Mouse (Mus musculus) forebrain, embryonic 11.5 days (tissue): ENCODE measurements around the gene Vwa5b2. TPM values are rescaled to one million over a fixed set of nuclear protein-coding genes. Genes with fewer than 3 reads are reported as not detected.
A peak's percentile ranks its signal among the peaks of the same experiment; 100 is the strongest.

ENCODE experiments used
- ATAC-seq: fragments of 200-750 bp; cut with Nextera tagmentation; replicated peaks from 2 replicates; pipeline ENCODE4 v1.8.0; 2017; ENCODE audit warnings: moderate TSS enrichment; ENCODE audit not compliant: low FRiP score
- DNase-seq: peaks from one replicate; pipeline ENCODE4 v3.0.0-alpha.2; 2017; ENCODE audit warnings: low spot score
- H3K27ac ChIP-seq: fragments of 300-500 bp; sonication (generic); 2 replicates; pipeline ENCODE4 v1.5.1; 2014; ENCODE audit warnings: low read depth, low read length
- H3K27me3 ChIP-seq: fragments of 300-500 bp; sonication (generic); 2 replicates; pipeline ENCODE4 v1.6.1; 2014; ENCODE audit warnings: mild to moderate bottlenecking, low read length, mixed read lengths; ENCODE audit not compliant: control insufficient read depth, insufficient read depth
- H3K36me3 ChIP-seq: fragments of 300-500 bp; sonication (generic); 2 replicates; pipeline ENCODE4 v1.6.1; 2014; ENCODE audit warnings: mild to moderate bottlenecking, low read length, moderate library complexity, mixed read lengths; ENCODE audit not compliant: control insufficient read depth, insufficient read depth
- H3K4me1 ChIP-seq: fragments of 300-500 bp; sonication (generic); replicated peaks from 2 replicates; pipeline ENCODE4 v1.6.1; 2014; ENCODE audit warnings: low read length, mixed read lengths; ENCODE audit not compliant: control insufficient read depth, insufficient read depth
- H3K4me2 ChIP-seq: fragments of 300-500 bp; sonication (generic); 2 replicates; pipeline ENCODE4 v1.6.1; 2014; ENCODE audit warnings: low read depth, mild to moderate bottlenecking, low read length, moderate library complexity, mixed read lengths; ENCODE audit not compliant: severe bottlenecking
- H3K4me3 ChIP-seq: fragments of 300-500 bp; sonication (generic); 2 replicates; pipeline ENCODE4 v1.5.1; 2014; ENCODE audit warnings: low read depth, low read length
- H3K9ac ChIP-seq: fragments of 300-500 bp; sonication (generic); 2 replicates; pipeline ENCODE4 v1.6.1; 2014; ENCODE audit warnings: low read length
- H3K9me3 ChIP-seq: fragments of 300-500 bp; sonication (generic); 2 replicates; pipeline ENCODE4 v1.6.1; 2016; ENCODE audit warnings: low read length, mixed read lengths; ENCODE audit not compliant: control insufficient read depth
- WGBS: fragments of 180-500 bp; shearing (Covaris S2); extraction: QIAGEN DNeasy Blood & Tissue Kit; methylation state at CpG from one replicate; pipeline ENCODE4 v1.1.7; 2014; 5-methylcytosine and 5-hydroxymethylcytosine counted together
- polyA plus RNA-seq: library from polyadenylated mRNA; unstranded; fragments of >200 nt; fragmentation: Nextera tagmentation; extraction: Ambion mirVana; gene quantifications from 2 replicates; pipeline ENCODE4 v1.2.1, GENCODE M21; 2014

Vwa5b2 gene
- polyA plus RNA-seq, 1 experiment from 2014 or later, result 0.80 TPM

- Histone ChIP-seq H3K4me1 (peaks cover 4% of the 10 kb centered on the region; the same call in 1 of the 2 replicates), H3K9ac (no peak overlapping the region), H3K36me3 (no peaks in the 10 kb centered on the region), H3K9me3 (no peaks in the 10 kb centered on the region), H3K4me3 (no peak overlapping the region), H3K27ac (no peak overlapping the region), H3K4me2 (no peak overlapping the region), H3K27me3 (peaks cover 20% of the 10 kb centered on the region)
- 80% methylated on average over 4 of the region's 4 CpGs for WGBS
- no peak for DNase-seq
- no peak for ATAC-seq
These were observed 6.5 kb downstream of the Vwa5b2 start for GRCm38 (mm10) chr16:20595737-20596136.

- ATAC-seq (no peak), DNase-seq (no peak)
- H3K27me3 ChIP-seq, result peaks cover 8% of the 10 kb centered on the region
- no peak overlapping the region for H3K4me3 ChIP-seq
- no peaks in the 10 kb centered on the region for H3K36me3 ChIP-seq
- no peak overlapping the region for H3K4me2 ChIP-seq
- H3K4me1 ChIP-seq, result no peaks in the 10 kb centered on the region
- H3K27ac ChIP-seq, result no peak overlapping the region
- 75% methylated on average over 7 of the region's 7 CpGs for WGBS
- no peak overlapping the region for H3K9ac ChIP-seq
- no peaks in the 10 kb centered on the region for H3K9me3 ChIP-seq
These were observed 7.6 kb downstream of the Vwa5b2 start for GRCm38 (mm10) chr16:20596687-20597441.

GRCm38 (mm10) chr16:20600511-20600910, 11.2 kb downstream of the Vwa5b2 start:
- peaks cover 2% of the 10 kb centered on the region; the same call in 1 of the 2 replicates for H3K36me3 ChIP-seq
- no peaks in the 10 kb centered on the region for H3K27me3 ChIP-seq
- DNase-seq, result no peak
- H3K4me2 ChIP-seq, result no peak overlapping the region
- H3K4me1 ChIP-seq, result no peaks in the 10 kb centered on the region
- no peak overlapping the region for H3K9ac ChIP-seq
- ATAC-seq, result no peak
- 81% methylated on average over 5 of the region's 5 CpGs for WGBS
- H3K4me3 ChIP-seq, result no peak overlapping the region
- H3K27ac ChIP-seq, result no peak overlapping the region
- H3K9me3 ChIP-seq, result no peaks in the 10 kb centered on the region

GRCm38 (mm10) chr16:20604705-20605104, 15.4 kb downstream of the Vwa5b2 start:
- WGBS, result 81% methylated on average over 9 of the region's 9 CpGs
- peaks cover 11% of the 10 kb centered on the region; the same call in 1 of the 2 replicates for H3K36me3 ChIP-seq

GRCm38 (mm10) chr16:20610501-20611356, 21.5 kb downstream of the Vwa5b2 start:
- Histone ChIP-seq H3K4me3 (peak overlapping the region; percentile 76), H3K9ac (peak overlapping the region; percentile 97), H3K4me2 (peak overlapping the region; percentile 67), H3K4me1 (peaks cover 4% of the 10 kb centered on the region; the same call in 1 of the 2 replicates), H3K27ac (peak overlapping the region; percentile 78), H3K36me3 (peaks cover 6% of the 10 kb centered on the region; the same call in 1 of the 2 replicates), H3K27me3 (no peaks in the 10 kb centered on the region), H3K9me3 (no peaks in the 10 kb centered on the region)
- under 1% methylated on average over 28 of the region's 28 CpGs for WGBS
- DNase-seq (peak; percentile 89), ATAC-seq (peak; percentile 50)

More at GRCm38 (mm10) chr16:20604705-20605104, 15.4 kb downstream of the Vwa5b2 start:
- Histone ChIP-seq H3K9ac (no peak overlapping the region), H3K27me3 (no peaks in the 10 kb centered on the region), H3K4me1 (peaks cover 2% of the 10 kb centered on the region; the same call in 1 of the 2 replicates), H3K4me2 (no peak overlapping the region), H3K9me3 (no peaks in the 10 kb centered on the region), H3K4me3 (no peak overlapping the region), H3K27ac (no peak overlapping the region)
- no peak for DNase-seq
- no peak for ATAC-seq

- H3K27me3 ChIP-seq, result no peaks in the 10 kb centered on the region
- peak within 1 kb of the TSS; percentile 67 for H3K4me2 ChIP-seq
- DNase-seq (peak; percentile 90), ATAC-seq (peak; percentile 96)
- H3K4me3 ChIP-seq, result peak within 1 kb of the TSS; percentile 76
- H3K36me3 ChIP-seq, result 0 out of 2 replicates have a peak, but pooled peaks cover 2% of the 10 kb centered on the region
- 2% methylated on average over 41 of the region's 41 CpGs for WGBS
- no peaks in the 10 kb centered on the region for H3K9me3 ChIP-seq
- H3K27ac ChIP-seq, result peak within 1 kb of the TSS; percentile 78
- H3K4me1 ChIP-seq, result peaks cover 4% of the 10 kb centered on the region; the same call in 1 of the 2 replicates
- peak within 1 kb of the TSS; percentile 97 for H3K9ac ChIP-seq
These were observed 22.3 kb downstream of the Vwa5b2 start, which contains the start of the genes Eef1akmt4, Gm49333 and Alg3 for GRCm38 (mm10) chr16:20611357-20612227. Gene Eef1akmt4 (plus strand): TSS chr16:20611593. Gene Gm49333 (plus strand): TSS chr16:20611610. Gene Alg3 (minus strand): TSS chr16:20611735.

- Histone ChIP-seq H3K36me3 (no peaks in the 10 kb centered on the region), H3K27me3 (peaks cover 6% of the 10 kb centered on the region; the same call in 1 of the 2 replicates), H3K9ac (peak overlapping the region; percentile 91), H3K9me3 (no peaks in the 10 kb centered on the region), H3K4me1 (peaks cover 7% of the 10 kb centered on the region), H3K4me2 (peak overlapping the region; percentile 94), H3K27ac (no peak overlapping the region), H3K4me3 (peak overlapping the region; percentile 76)
- 2% methylated on average over 63 of the region's 83 CpGs for WGBS
- ATAC-seq (peak; percentile 18), DNase-seq (peak; percentile 78)
These were observed 30.5 kb downstream of the Vwa5b2 start for GRCm38 (mm10) chr16:20619541-20620398.
